Mouse (Mus musculus) hindbrain, embryonic 13.5 days (tissue): ENCODE results near the gene Ankrd37. TPM values are rescaled to one million over a fixed set of nuclear protein-coding genes. Genes with fewer than 3 reads are reported as not detected.

Experiments
- ATAC-seq: fragments of 200-750 bp; cut with Nextera tagmentation; 2 replicates; pipeline ENCODE4 v1.8.0; 2017; ENCODE audit warnings: moderate TSS enrichment; ENCODE audit not compliant: low FRiP score
- H3K27ac ChIP-seq: fragments of 300-500 bp; sonication (generic); 2 replicates; pipeline ENCODE4 v1.5.1; 2015; ENCODE audit warnings: inconsistent platforms, mild to moderate bottlenecking, moderate library complexity
- H3K27me3 ChIP-seq: fragments of 300-500 bp; sonication (generic); 2 replicates; pipeline ENCODE4 v1.6.1; 2015; ENCODE audit warnings: mild to moderate bottlenecking, inconsistent platforms
- H3K36me3 ChIP-seq: fragments of 300-500 bp; sonication (generic); 2 replicates; pipeline ENCODE4 v1.6.1; 2015; ENCODE audit warnings: mild to moderate bottlenecking, inconsistent platforms
- H3K4me1 ChIP-seq: fragments of 300-500 bp; sonication (generic); replicated peaks from 2 replicates; pipeline ENCODE4 v1.6.1; 2015; ENCODE audit warnings: inconsistent platforms
- H3K4me2 ChIP-seq: fragments of 300-500 bp; sonication (generic); 2 replicates; pipeline ENCODE4 v1.6.1; 2015; ENCODE audit warnings: inconsistent platforms, mild to moderate bottlenecking, moderate library complexity
- H3K4me3 ChIP-seq: fragments of 300-500 bp; sonication (generic); 2 replicates; pipeline ENCODE4 v1.5.1; 2015; ENCODE audit warnings: mild to moderate bottlenecking, inconsistent platforms
- H3K9ac ChIP-seq: fragments of 300-500 bp; sonication (generic); 2 replicates; pipeline ENCODE4 v1.6.1; 2015; ENCODE audit warnings: mild to moderate bottlenecking, inconsistent platforms
- H3K9me3 ChIP-seq: fragments of 300-500 bp; sonication (generic); 2 replicates; pipeline ENCODE4 v1.6.1; 2016; ENCODE audit warnings: inconsistent platforms
- WGBS: fragments of 180-500 bp; shearing (Covaris S2); methylation state at CpG from one replicate; pipeline ENCODE4 v1.1.7; 2015; 5-methylcytosine and 5-hydroxymethylcytosine counted together
- polyA plus RNA-seq: library from polyadenylated mRNA; unstranded; fragments of >200 nt; fragmentation: Nextera tagmentation; extraction: Ambion mirVana; gene quantifications from 2 replicates; pipeline ENCODE4 v1.2.1, GENCODE M21; 2015

The Ankrd37 gene
- polyA plus RNA-seq, 1 experiment from 2014 or later, result 32.0 TPM

GRCm38 (mm10) chr8:45950622-45951021 lies 54.9 kb downstream of the Ankrd37 start:
- H3K27ac ChIP-seq, result no peak overlapping the region
- H3K4me3 ChIP-seq, result no peak overlapping the region
- no peak overlapping the region for H3K9ac ChIP-seq
- H3K27me3 ChIP-seq, result no peaks in the 10 kb centered on the region
- H3K4me2 ChIP-seq, result no peak overlapping the region
- no peaks in the 10 kb centered on the region for H3K9me3 ChIP-seq
- H3K36me3 ChIP-seq, result no peaks in the 10 kb centered on the region
- no peak for ATAC-seq
- no peaks in the 10 kb centered on the region for H3K4me1 ChIP-seq
- 61% methylated on average over 2 of the region's 2 CpGs for WGBS

Other genes starting within 250 kb of the Ankrd37 start
- 18.1 and 20.0 TPM in 2 replicates for gene Pdlim3, start 120.2 kb downstream of the Ankrd37 start, polyA plus RNA-seq
- gene Ccdc110, start 71.1 kb downstream of the Ankrd37 start, polyA plus RNA-seq, result 0.06 and 0.19 TPM in 2 replicates
- 5.6 and 5.8 TPM in 2 replicates for gene 1700029J07Rik, start 30.5 kb downstream of the Ankrd37 start, polyA plus RNA-seq
- gene Ufsp2, start 30.2 kb downstream of the Ankrd37 start, polyA plus RNA-seq, result 67.4 and 70.4 TPM in 2 replicates
- 0.48 and 0.65 TPM in 2 replicates for gene Lrp2bp, start 6.4 kb downstream of the Ankrd37 start, polyA plus RNA-seq
- gene Cfap97, start 146.1 kb upstream of the Ankrd37 start, polyA plus RNA-seq, result 29.2 and 30.5 TPM in 2 replicates
- gene Snx25, start 146.5 kb upstream of the Ankrd37 start, polyA plus RNA-seq, result 6.4 TPM in 2 replicates
- gene Slc25a4, start 205.6 kb upstream of the Ankrd37 start, polyA plus RNA-seq, result 799 and 807 TPM in 2 replicates